Mouse (Mus musculus): ENCODE results near the gene Gm3269. TPM values are rescaled to one million over a fixed set of nuclear protein-coding genes. Genes with fewer than 3 reads are reported as not detected.
"Not testable (repeated sequence)": the region's sequence is repeated elsewhere in the genome, so short reads cannot be mapped to it uniquely, and the experiment has no call there.

Gm3269 gene
- total RNA-seq (2015; ENCODE audit: low replicate concordance) (not detected in 2 replicates), total RNA-seq (2017; ENCODE audit: low replicate concordance) (not detected in 2 replicates)

DNA sequence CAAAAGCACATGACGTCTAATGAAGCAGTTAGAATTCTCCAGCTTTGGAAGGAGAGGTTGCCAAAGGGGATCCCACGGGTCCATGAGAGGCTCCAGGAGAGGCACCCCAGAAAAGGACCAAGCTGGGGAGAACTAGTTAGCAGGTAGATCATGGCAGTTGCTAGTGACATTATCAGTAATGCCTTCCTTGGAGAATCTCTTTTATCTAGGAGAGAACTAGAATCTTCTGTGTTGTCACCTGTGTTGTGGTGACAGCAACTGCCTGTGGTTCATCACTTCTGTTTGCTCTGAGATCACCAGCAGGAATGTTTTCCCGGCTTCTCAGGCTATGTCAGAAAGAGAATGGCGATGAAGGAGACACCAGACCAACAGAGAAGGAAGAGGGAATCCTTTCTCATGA is at the start of gene Gm3269:
Gene Gm3269, plus strand, starts transcription at position 301 of the 400 bp plus-strand sequence.
- ATAC-seq (replicated peaks; ENCODE audit: low FRiP score, poor library complexity, severe bottlenecking), result not testable (repeated sequence)

DNA sequence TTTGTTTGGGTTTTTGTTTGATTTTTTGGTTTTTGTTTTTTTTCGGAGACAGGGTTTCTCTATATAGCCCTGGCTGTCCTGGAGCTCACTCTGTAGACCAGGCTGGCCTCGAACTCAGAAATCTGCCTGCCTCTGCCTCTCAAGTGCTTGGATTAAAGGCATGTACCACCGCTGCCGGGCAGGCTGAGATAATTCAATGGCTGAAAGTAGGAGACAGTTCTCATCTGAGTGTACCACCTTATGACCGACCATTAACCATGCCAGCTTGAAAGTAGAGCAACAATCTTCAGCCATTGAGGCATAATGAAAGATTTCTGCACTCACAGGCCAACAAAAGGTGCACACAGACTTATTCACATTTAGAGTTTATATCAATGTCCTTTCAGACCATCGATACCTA is 31.5 kb upstream of the Gm3269 start:
- not testable (repeated sequence) for ATAC-seq (replicated peaks; ENCODE audit: low FRiP score, poor library complexity, severe bottlenecking)

DNA sequence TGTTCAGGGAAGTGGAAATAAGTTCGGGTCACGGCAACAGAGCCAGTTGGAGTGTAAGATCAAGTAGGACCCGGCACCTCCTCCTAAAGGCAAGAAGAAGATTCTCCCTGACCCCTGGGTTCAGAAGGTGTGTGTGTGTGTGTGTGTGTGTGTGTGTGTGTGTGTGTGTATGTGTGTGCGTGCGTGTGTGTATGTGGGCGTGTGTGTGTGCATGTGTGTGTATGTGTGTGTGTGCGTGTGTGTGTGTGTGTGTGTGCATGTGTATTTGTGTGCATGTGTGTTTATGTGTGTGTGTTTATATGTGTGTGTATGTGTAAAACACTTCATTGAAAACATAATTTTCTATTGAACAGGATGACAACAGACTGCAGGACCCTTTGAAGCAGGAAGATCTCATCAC is 16.0 kb upstream of the Gm3269 start:
- ATAC-seq (replicated peaks; ENCODE audit: low FRiP score, poor library complexity, severe bottlenecking), result not testable (repeated sequence)

DNA sequence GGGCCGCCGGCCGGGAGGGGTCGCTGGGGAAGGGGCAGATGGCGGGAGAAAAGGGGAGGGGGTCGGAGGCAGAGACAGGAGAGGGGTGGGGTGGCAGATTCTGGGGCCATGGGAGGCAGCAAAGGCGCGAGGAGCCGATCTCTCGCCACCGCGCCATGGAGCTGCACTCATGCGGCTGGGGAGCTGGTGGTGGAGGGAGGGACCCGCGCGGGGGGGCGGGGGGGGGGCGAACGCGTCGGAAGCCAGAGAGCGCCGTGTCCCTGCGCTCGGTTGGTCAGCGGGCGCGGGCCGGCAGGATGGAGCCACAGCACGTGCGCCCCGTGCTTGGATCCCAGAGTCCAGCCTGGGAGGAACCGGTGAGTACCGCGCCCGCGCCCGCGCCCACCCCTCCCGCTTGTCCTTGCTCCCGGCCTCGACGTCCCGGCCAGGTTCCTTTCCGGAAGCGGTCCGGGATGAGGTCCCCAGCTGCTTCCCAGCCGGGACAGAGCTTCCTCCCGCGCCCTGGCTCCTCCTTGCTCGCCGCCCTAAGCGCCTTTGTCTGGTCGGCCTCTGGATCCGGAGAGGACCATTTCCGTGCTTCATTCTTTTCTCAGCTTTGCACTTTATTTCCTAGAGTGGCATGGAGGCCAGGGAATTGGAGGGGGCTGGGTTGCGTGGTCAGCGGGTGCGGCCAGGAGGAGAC is 17.5 kb downstream of the Gm3269 start, which contains the start of gene Gm3264:
Gene Gm3264, plus strand, starts transcription at position 278 of the 682 bp plus-strand sequence.
- ATAC-seq (replicated peaks; ENCODE audit: low FRiP score, poor library complexity, severe bottlenecking), result not testable (repeated sequence)

DNA sequence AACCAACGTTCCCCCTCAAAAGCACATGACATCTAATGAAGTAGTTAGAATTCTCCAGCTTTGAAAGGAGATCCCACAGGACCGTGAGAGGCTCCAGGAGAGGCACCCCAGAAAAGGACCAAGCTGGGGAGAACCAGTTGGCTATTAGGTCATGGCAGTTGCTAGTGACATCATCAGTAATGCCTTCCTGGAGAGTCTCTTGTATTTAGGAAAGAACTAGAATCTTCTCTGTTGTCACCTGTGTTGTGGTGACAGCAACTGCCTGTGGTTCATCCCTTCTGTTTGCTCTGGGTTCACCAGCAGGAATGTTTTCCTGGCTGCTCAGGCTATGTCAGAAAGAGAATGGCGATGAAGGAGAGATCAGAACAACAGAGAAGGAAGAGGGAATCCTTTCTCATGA is 54.2 kb downstream of the Gm3269 start, which contains the start of gene Gm3278:
Gene Gm3278, plus strand, starts transcription at position 301 of the 400 bp plus-strand sequence.
- not testable (repeated sequence) for ATAC-seq (replicated peaks; ENCODE audit: low FRiP score, poor library complexity, severe bottlenecking)

Other genes with a start within 250 kb of the Gm3269 start
- not detected in 2 replicates for gene Gm8159, start 205.8 kb upstream of the Gm3269 start, total RNA-seq (2015; ENCODE audit: low replicate concordance)
- gene Gm8159, start 205.8 kb upstream of the Gm3269 start, total RNA-seq (2017; ENCODE audit: low replicate concordance), result not detected in 2 replicates
- gene Gm3239, start 173.9 kb upstream of the Gm3269 start, total RNA-seq (2015; ENCODE audit: low replicate concordance), result not detected in 2 replicates
- gene Gm3239, start 173.9 kb upstream of the Gm3269 start, total RNA-seq (2017; ENCODE audit: low replicate concordance), result not detected in 2 replicates
- not detected in 2 replicates for gene Gm7876, start 128.9 kb upstream of the Gm3269 start, total RNA-seq (2015; ENCODE audit: low replicate concordance)
- not detected in 2 replicates for gene Gm7876, start 128.9 kb upstream of the Gm3269 start, total RNA-seq (2017; ENCODE audit: low replicate concordance)
- not detected in 2 replicates for gene Gm3252, start 111.3 kb upstream of the Gm3269 start, total RNA-seq (2015; ENCODE audit: low replicate concordance)
- gene Gm3252, start 111.3 kb upstream of the Gm3269 start, total RNA-seq (2017; ENCODE audit: low replicate concordance), result not detected in 2 replicates
- gene Gm9602, start 61.8 kb upstream of the Gm3269 start, total RNA-seq (2015; ENCODE audit: low replicate concordance), result not detected in 2 replicates
- gene Gm9602, start 61.8 kb upstream of the Gm3269 start, total RNA-seq (2017; ENCODE audit: low replicate concordance), result not detected in 2 replicates
- not detected in 2 replicates for gene Gm3264, start 17.5 kb downstream of the Gm3269 start, total RNA-seq (2015; ENCODE audit: low replicate concordance)
- gene Gm3264, start 17.5 kb downstream of the Gm3269 start, total RNA-seq (2017; ENCODE audit: low replicate concordance), result not detected in 2 replicates
- gene Gm3278, start 54.3 kb downstream of the Gm3269 start, total RNA-seq (2015; ENCODE audit: low replicate concordance), result not detected in 2 replicates
- gene Gm3278, start 54.3 kb downstream of the Gm3269 start, total RNA-seq (2017; ENCODE audit: low replicate concordance), result not detected in 2 replicates
- not detected in 2 replicates for gene Gm8297, start 145.8 kb downstream of the Gm3269 start, total RNA-seq (2015; ENCODE audit: low replicate concordance)
- not detected in 2 replicates for gene Gm8297, start 145.8 kb downstream of the Gm3269 start, total RNA-seq (2017; ENCODE audit: low replicate concordance)
- gene Gm3298, start 177.8 kb downstream of the Gm3269 start, total RNA-seq (2015; ENCODE audit: low replicate concordance), result not detected in 2 replicates
- gene Gm3298, start 177.8 kb downstream of the Gm3269 start, total RNA-seq (2017; ENCODE audit: low replicate concordance), result not detected in 2 replicates
- not detected in 2 replicates for gene 4930555G01Rik, start 212.5 kb downstream of the Gm3269 start, total RNA-seq (2015; ENCODE audit: low replicate concordance)
- gene 4930555G01Rik, start 212.5 kb downstream of the Gm3269 start, total RNA-seq (2017; ENCODE audit: low replicate concordance), result not detected in 2 replicates
- not detected in 2 replicates for gene Gm8281, start 232.9 kb downstream of the Gm3269 start, total RNA-seq (2015; ENCODE audit: low replicate concordance)
- gene Gm8281, start 232.9 kb downstream of the Gm3269 start, total RNA-seq (2017; ENCODE audit: low replicate concordance), result 0.39 TPM in 1 of 2 replicates, not detected in the other

Data from erythroid progenitor cell, adult 5-6 weeks (primary cell).